Mouse (Mus musculus) hindbrain, postnatal 0 days (tissue): ENCODE results near the gene Cacnb3. TPM values are rescaled to one million over a fixed set of nuclear protein-coding genes. Genes with fewer than 3 reads are reported as not detected.

Experiments
- ATAC-seq: fragments of 200-750 bp; cut with Nextera tagmentation; 2 replicates; pipeline ENCODE4 v1.8.0; 2017; ENCODE audit warnings: mild to moderate bottlenecking, moderate TSS enrichment, moderate library complexity
- DNase-seq: peaks from one replicate; pipeline ENCODE4 v3.0.0-alpha.2; 2015; ENCODE audit warnings: low spot score
- H3K27ac ChIP-seq: fragments of 300-500 bp; sonication (generic); 2 replicates; pipeline ENCODE4 v1.5.1; 2014; ENCODE audit warnings: mild to moderate bottlenecking
- H3K27me3 ChIP-seq: fragments of 300-500 bp; sonication (generic); 2 replicates; pipeline ENCODE4 v1.6.1; 2014; ENCODE audit warnings: low read length, mixed read lengths; ENCODE audit not compliant: insufficient read depth
- H3K36me3 ChIP-seq: fragments of 300-500 bp; sonication (generic); 2 replicates; pipeline ENCODE4 v1.6.1; 2014; ENCODE audit warnings: low read length, mixed read lengths; ENCODE audit not compliant: insufficient read depth
- H3K4me1 ChIP-seq: fragments of 300-500 bp; sonication (generic); 2 replicates; pipeline ENCODE4 v1.6.1; 2014; ENCODE audit warnings: antibody characterized with exemption, low read length, mixed read lengths; ENCODE audit not compliant: insufficient read depth
- H3K4me2 ChIP-seq: fragments of 300-500 bp; sonication (generic); 2 replicates; pipeline ENCODE4 v1.6.1; 2014; ENCODE audit warnings: low read depth, mild to moderate bottlenecking, low read length, moderate library complexity, mixed read lengths
- H3K4me3 ChIP-seq: fragments of 300-500 bp; sonication (generic); 2 replicates; pipeline ENCODE4 v1.5.1; 2014; ENCODE audit warnings: low read length
- H3K9ac ChIP-seq: fragments of 300-500 bp; sonication (generic); replicated peaks from 2 replicates; pipeline ENCODE4 v1.6.1; 2014; ENCODE audit warnings: mild to moderate bottlenecking, low read length, moderate library complexity, mixed read lengths
- H3K9me3 ChIP-seq: fragments of 300-500 bp; sonication (generic); 2 replicates; pipeline ENCODE4 v1.6.1; 2016; ENCODE audit warnings: low read length, mixed read lengths
- CTCF ChIP-seq: IDR thresholded peaks from 2 replicates; pipeline ENCODE4 v1.5.1; 2016; ENCODE audit warnings: antibody characterized with exemption, control low read depth, low read depth
- WGBS: fragments of 180-500 bp; shearing (Covaris S2); extraction: QIAGEN DNeasy Blood & Tissue Kit; methylation state at CpG from one replicate; pipeline ENCODE4 v1.1.7; 2014; 5-methylcytosine and 5-hydroxymethylcytosine counted together
- polyA plus RNA-seq: library from polyadenylated mRNA; unstranded; fragments of >200 nt; fragmentation: Nextera tagmentation; extraction: Ambion mirVana; gene quantifications from 2 replicates; pipeline ENCODE4 v1.2.1, GENCODE M21; 2015
- total RNA-seq: library from RNA; depleted of rRNA; stranded (reverse); fragments of >200 nt; gene quantifications from 2 replicates; pipeline ENCODE4 v1.2.3, GENCODE M21; 2014

The Cacnb3 gene
- total and polyA plus RNA-seq, 2 experiments from 2014 or later, result 83.1 to 166 TPM

- H3K4me2 ChIP-seq, result no peak overlapping the region
- no peaks in the 10 kb centered on the region for H3K27me3 ChIP-seq
- ATAC-seq (no peak), DNase-seq (no peak)
- no peaks in the 10 kb centered on the region for H3K9me3 ChIP-seq
- TF ChIP-seq CTCF, result no peak
- H3K36me3 ChIP-seq, result peaks cover 76% of the 10 kb centered on the region
- no peaks in the 10 kb centered on the region for H3K4me1 ChIP-seq
- WGBS, result 87% methylated on average over 12 of the region's 12 CpGs
- H3K4me3 ChIP-seq, result no peak overlapping the region
- no peak overlapping the region for H3K27ac ChIP-seq
- no peak overlapping the region for H3K9ac ChIP-seq
Observed at GRCm38 (mm10) chr15:98644406-98644805, 13.8 kb downstream of the Cacnb3 start.

GRCm38 (mm10) chr15:98645057-98646026 lies 14.7 kb downstream of the Cacnb3 start:
- no peak for TF ChIP-seq CTCF
- H3K4me2 ChIP-seq, result no peak overlapping the region
- ATAC-seq (no peak), DNase-seq (no peak)
- no peak overlapping the region for H3K27ac ChIP-seq
- no peak overlapping the region for H3K4me3 ChIP-seq
- 84% methylated on average over 24 of the region's 24 CpGs for WGBS
- peaks cover 85% of the 10 kb centered on the region for H3K36me3 ChIP-seq
- H3K27me3 ChIP-seq, result no peaks in the 10 kb centered on the region
- H3K9me3 ChIP-seq, result no peaks in the 10 kb centered on the region
- H3K4me1 ChIP-seq, result no peaks in the 10 kb centered on the region
- H3K9ac ChIP-seq, result no peak overlapping the region

- Histone ChIP-seq H3K9ac (no peak overlapping the region), H3K4me3 (no peak overlapping the region), H3K4me2 (no peak overlapping the region), H3K4me1 (no peaks in the 10 kb centered on the region), H3K36me3 (peaks cover 85% of the 10 kb centered on the region), H3K27ac (no peak overlapping the region), H3K27me3 (no peaks in the 10 kb centered on the region), H3K9me3 (no peaks in the 10 kb centered on the region)
- no peak for TF ChIP-seq CTCF
- 85% methylated on average over 7 of the region's 8 CpGs for WGBS
- no peak for DNase-seq
- no peak for ATAC-seq
Observed at GRCm38 (mm10) chr15:98646737-98647136, 16.1 kb downstream of the Cacnb3 start.

- H3K4me2 ChIP-seq, result no peak overlapping the region
- H3K27me3 ChIP-seq, result no peaks in the 10 kb centered on the region
- no peak overlapping the region for H3K4me3 ChIP-seq
- H3K36me3 ChIP-seq, result peaks cover 85% of the 10 kb centered on the region
- no peak for DNase-seq
- H3K9me3 ChIP-seq, result no peaks in the 10 kb centered on the region
- no peaks in the 10 kb centered on the region for H3K4me1 ChIP-seq
- no peak for TF ChIP-seq CTCF
- 82% methylated on average over 10 of the region's 10 CpGs for WGBS
- H3K27ac ChIP-seq, result no peak overlapping the region
- no peak overlapping the region for H3K9ac ChIP-seq
- ATAC-seq, result no peak
Observed at GRCm38 (mm10) chr15:98647308-98647707, 16.7 kb downstream of the Cacnb3 start.

GRCm38 (mm10) chr15:98648071-98648470 lies 17.4 kb downstream of the Cacnb3 start:
- ATAC-seq, result no peak

GRCm38 (mm10) chr15:98651431-98651830 lies 20.8 kb downstream of the Cacnb3 start:
- TF ChIP-seq CTCF, result no peak
- DNase-seq (no peak), ATAC-seq (no peak)
- Histone ChIP-seq H3K4me3 (no peak overlapping the region), H3K9me3 (no peaks in the 10 kb centered on the region), H3K9ac (no peak overlapping the region), H3K4me2 (no peak overlapping the region), H3K27ac (no peak overlapping the region), H3K27me3 (no peaks in the 10 kb centered on the region), H3K36me3 (peaks cover 85% of the 10 kb centered on the region), H3K4me1 (no peaks in the 10 kb centered on the region)
- WGBS, result 87% methylated on average over 15 of the region's 15 CpGs

More at GRCm38 (mm10) chr15:98648071-98648470, 17.4 kb downstream of the Cacnb3 start:
- H3K9ac ChIP-seq, result no peak overlapping the region
- TF ChIP-seq CTCF, result no peak
- H3K4me1 ChIP-seq, result no peaks in the 10 kb centered on the region
- WGBS, result 81% methylated on average over 3 of the region's 3 CpGs
- H3K4me3 ChIP-seq, result no peak overlapping the region
- H3K27ac ChIP-seq, result no peak overlapping the region
- no peaks in the 10 kb centered on the region for H3K27me3 ChIP-seq
- H3K36me3 ChIP-seq, result peaks cover 85% of the 10 kb centered on the region
- no peak for DNase-seq
- no peak overlapping the region for H3K4me2 ChIP-seq
- no peaks in the 10 kb centered on the region for H3K9me3 ChIP-seq

- H3K9ac ChIP-seq, result no peak overlapping the region
- no peak overlapping the region for H3K27ac ChIP-seq
- 94% methylated on average over 8 of the region's 8 CpGs for WGBS
- no peaks in the 10 kb centered on the region for H3K9me3 ChIP-seq
- no peak overlapping the region for H3K4me3 ChIP-seq
- H3K4me1 ChIP-seq, result no peaks in the 10 kb centered on the region
- H3K36me3 ChIP-seq, result peaks cover 84% of the 10 kb centered on the region
- H3K4me2 ChIP-seq, result no peak overlapping the region
- ATAC-seq, result no peak
- no peaks in the 10 kb centered on the region for H3K27me3 ChIP-seq
- no peak for TF ChIP-seq CTCF
- no peak for DNase-seq
Observed at GRCm38 (mm10) chr15:98652174-98652573, 21.5 kb downstream of the Cacnb3 start.
